Mouse (Mus musculus) ES-E14 (cell line): ENCODE measurements around the gene Cacng2.
A peak's percentile ranks its signal among the peaks of the same experiment; 100 is the strongest.

Experiments
- CHD2 ChIP-seq: IDR thresholded peaks from 2 replicates; pipeline ENCODE4 v1.6.1; 2014; ENCODE audit warnings: mild to moderate bottlenecking, low read depth, low read length, inconsistent platforms
- HCFC1 ChIP-seq: IDR thresholded peaks from 2 replicates; pipeline ENCODE4 v1.6.1; 2012; ENCODE audit warnings: low read length, inconsistent platforms, borderline replicate concordance; ENCODE audit not compliant: insufficient read depth
- MAFK ChIP-seq: IDR thresholded peaks from 2 replicates; pipeline ENCODE4 v1.6.1; 2014; ENCODE audit warnings: mild to moderate bottlenecking, low read depth, low read length, inconsistent platforms; ENCODE audit not compliant: insufficient read depth
- ZC3H11A ChIP-seq: IDR thresholded peaks from 2 replicates; pipeline ENCODE4 v1.6.1; 2012; ENCODE audit warnings: low read depth, mild to moderate bottlenecking, inconsistent platforms, low read length, borderline replicate concordance
- ZNF384 ChIP-seq: IDR thresholded peaks from 2 replicates; pipeline ENCODE4 v1.6.1; 2012; ENCODE audit warnings: low read depth, low read length, inconsistent platforms

DNA sequence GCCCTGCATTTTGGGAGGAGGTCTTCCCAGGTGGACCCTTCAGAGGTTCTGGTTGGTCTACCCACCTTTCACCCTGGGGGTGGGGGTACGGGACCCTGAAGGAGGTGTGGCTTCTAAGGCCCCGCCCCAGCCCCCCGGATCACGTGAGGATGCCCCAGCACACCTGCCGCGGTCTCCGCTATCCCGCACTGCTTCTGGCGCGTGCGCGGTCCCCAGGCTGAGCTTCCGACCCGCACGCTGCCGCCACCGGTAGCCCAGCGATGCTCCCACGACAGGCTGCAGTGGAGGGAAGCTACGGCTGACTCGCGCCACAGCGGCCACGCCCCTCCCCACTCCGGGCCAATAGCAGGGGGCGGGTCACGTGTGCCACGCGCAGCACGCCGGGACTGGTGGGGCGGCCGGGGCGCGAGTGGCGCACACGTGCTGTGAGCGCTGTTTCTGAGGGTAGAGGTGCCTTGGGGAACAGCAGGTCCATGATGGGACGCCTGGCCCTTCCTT, 163.4 kb downstream of the Cacng2 start, which contains the start of gene Foxred2:
- TF ChIP-seq HCFC1 = 0 out of 2 replicates have a peak, but pooled peaks have one; percentile 15
- no peak for TF ChIP-seq ZNF384
- TF ChIP-seq MAFK = 0 out of 2 replicates have a peak, but pooled peaks have one; percentile 11
- TF ChIP-seq CHD2 = no peak
- TF ChIP-seq ZC3H11A = no peak
